Mouse (Mus musculus): ENCODE results near the gene Krtap7-1.

DNA sequence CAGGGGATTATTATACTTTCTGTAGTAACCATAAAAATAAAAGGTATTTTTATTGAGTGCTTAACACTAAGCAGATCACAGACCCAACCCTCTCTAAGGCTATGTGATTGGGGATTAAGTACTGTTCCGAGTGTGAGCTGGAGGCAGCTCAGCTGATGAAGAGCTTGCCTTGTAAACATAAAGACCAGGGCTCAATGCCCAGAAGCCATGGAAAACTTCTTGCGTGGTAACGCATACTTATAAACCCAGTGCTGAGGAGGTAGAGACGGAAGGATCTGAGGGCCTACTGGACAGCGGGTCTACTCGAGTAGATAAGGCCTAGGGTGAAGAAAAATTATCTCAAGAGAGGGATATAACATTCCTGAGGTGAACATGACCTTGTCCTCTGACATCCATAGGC is 12.0 kb upstream of the Krtap7-1 start:
- TF ChIP-seq CTCF (IDR thresholded peaks at IDR 0.05; ENCODE audit: extremely low read depth, insufficient read depth, insufficient read length, insufficient replicate concordance) (no peak), POLR2A (IDR thresholded peaks at IDR 0.05; ENCODE audit: low read depth, low read length) (no peak)
